ENCODE assay signal across 16 mouse cellular contexts in genomic region chr14:59656591-59656990, GRCm38 (mm10). TPM values are rescaled to one million over a fixed set of nuclear protein-coding genes. Genes with fewer than 3 reads are reported as not detected.
DNase-seq lines count a peak whose midpoint lies in the region; ATAC-seq lines count a peak whose summit lies in the region.
"Had no signal": no experiment of that assay in that cellular context is flagged by ENCODE, and none has a peak within 500 bp of the region (broad histone marks: within the 10 kb centered on the region; RNA-seq: fewer than 3 reads in every experiment).

No protein-coding gene starts in this region.

- DNase-seq in frontal cortex, postnatal 14 days (ENCODE audit: low spot score in 2 of 2): no peak
- DNase-seq in gastrocnemius, postnatal 25 days: peak; percentile 28
- DNase-seq in gastrocnemius, postnatal 10 days: no peak
- DNase-seq in brain, adult 2 months (ENCODE audit: low read depth, low spot score): peak; percentile 26
- peak; percentile 9 for DNase-seq in telencephalon, adult 2 months (ENCODE audit: low read depth, low spot score)
- DNase-seq: adrenal gland, adult 8-10 months; adrenal gland, postnatal 25 days; cerebellum, adult 18-20 months; cerebellum, adult 9-10 months; cerebellum, postnatal 14 days; heart, adult 2 months had no signal

- peak; percentile 87 for ATAC-seq in frontal cortex, adult (ENCODE audit: low TSS enrichment)
- ATAC-seq in granulocyte monocyte progenitor cell, adult 5-6 weeks (replicated peaks; ENCODE audit: poor library complexity, severe bottlenecking): no peak
- ATAC-seq: activated CD4-positive, CD25-positive, alpha-beta regulatory T cell, adult 4 months; forebrain, embryonic 13.5 days; forebrain, embryonic 16.5 days had no signal

RNA-seq across cellular contexts. Expression of gene Shisa2, which starts 31.5 kb away (rescaled TPM):
- 10 to 100 TPM; 65.1 to 85.6 TPM for total RNA-seq in gastrocnemius, postnatal 25 days (2021)
- 10 to 100 TPM; 69.9 to 72.4 TPM for total RNA-seq in gastrocnemius, postnatal 10 days (2021)
- total RNA-seq in granulocyte monocyte progenitor cell, adult 5-6 weeks (2014; fragmentation: Nextera tagmentation): 1.3 and 2.4 TPM in 2 replicates
- total RNA-seq in granulocyte monocyte progenitor cell, adult 5-6 weeks (2017): 0.82 and 0.95 TPM in 2 replicates

RNA-seq across cellular contexts. Expression of gene Cdadc1, which starts 58.8 kb away (rescaled TPM):
- total RNA-seq in gastrocnemius, postnatal 25 days (2021): 10 to 100 TPM; 28.2 to 40.7 TPM
- total RNA-seq in gastrocnemius, postnatal 10 days (2021): 10 to 100 TPM; 19.4 to 25.5 TPM
- total RNA-seq in granulocyte monocyte progenitor cell, adult 5-6 weeks (2014; fragmentation: Nextera tagmentation): 42.4 and 43.6 TPM in 2 replicates
- total RNA-seq in granulocyte monocyte progenitor cell, adult 5-6 weeks (2017): 27.7 and 33.7 TPM in 2 replicates

Comparison
In these comparisons a context has a peak if more than half of its experiments do, and no peak if none do; other contexts are left out.
1. DNase-seq: peak in gastrocnemius, postnatal 25 days (single experiment), brain, adult 2 months (single experiment) and telencephalon, adult 2 months (single experiment); none in frontal cortex, postnatal 14 days (0 of 2) and gastrocnemius, postnatal 10 days (single experiment).
2. RNA of gene Shisa2, which starts 31.5 kb away (total RNA-seq): 65.1 to 85.6 TPM in gastrocnemius, postnatal 25 days and 69.9 to 72.4 TPM in gastrocnemius, postnatal 10 days; 0.82 to 2.4 TPM in granulocyte monocyte progenitor cell, adult 5-6 weeks; every median in the first group is over 10 times any median in the second.